Mouse (Mus musculus) heart, postnatal 14 days (tissue): ENCODE data around the gene Txlnb. TPM values are rescaled to one million over a fixed set of nuclear protein-coding genes. Genes with fewer than 3 reads are reported as not detected.
A peak's percentile ranks its signal among the peaks of the same experiment; 100 is the strongest.
"Not testable (repeated sequence)": the region's sequence is repeated elsewhere in the genome, so short reads cannot be mapped to it uniquely, and the experiment has no call there.

Source experiments
- DNase-seq, 2 experiments: peaks; one replicate each; pipeline ENCODE4 v3.0.0; 2021 to 2022
- intact Hi-C: fragments of 180-260 bp; cut with DNase I; formaldehyde crosslinking; loops from one replicate; pipeline ENCODE4 v1.15.1; 2025
- total RNA-seq, 2 experiments: library from RNA; stranded (reverse); gene quantifications; 2 replicates each; pipeline ENCODE4 v1.2.3; 2021

Gene Txlnb
- total RNA-seq, 2 experiments from 2014 or later: 179 to 200 TPM

DNA sequence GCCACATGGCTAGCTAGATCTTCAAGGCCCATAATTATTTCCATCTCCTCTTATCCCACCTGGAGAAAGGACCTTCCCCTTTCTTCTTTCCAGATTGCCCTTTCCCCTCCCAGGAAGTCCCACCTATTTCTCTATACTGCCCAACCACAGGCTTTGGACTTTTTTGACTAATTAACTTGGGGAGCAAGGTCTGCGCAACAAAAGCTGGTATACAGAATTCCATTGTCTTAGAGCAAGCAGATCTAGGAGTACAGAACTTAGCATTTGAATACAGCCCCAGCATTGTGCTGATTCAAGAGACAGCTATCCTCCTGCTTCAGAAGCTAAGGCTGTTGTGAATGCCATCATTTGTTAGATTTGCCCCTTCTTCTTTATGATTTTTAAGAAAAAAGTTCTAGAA lies 12.5 kb downstream of the Txlnb start:
- intact Hi-C loops: no loop called here

DNA sequence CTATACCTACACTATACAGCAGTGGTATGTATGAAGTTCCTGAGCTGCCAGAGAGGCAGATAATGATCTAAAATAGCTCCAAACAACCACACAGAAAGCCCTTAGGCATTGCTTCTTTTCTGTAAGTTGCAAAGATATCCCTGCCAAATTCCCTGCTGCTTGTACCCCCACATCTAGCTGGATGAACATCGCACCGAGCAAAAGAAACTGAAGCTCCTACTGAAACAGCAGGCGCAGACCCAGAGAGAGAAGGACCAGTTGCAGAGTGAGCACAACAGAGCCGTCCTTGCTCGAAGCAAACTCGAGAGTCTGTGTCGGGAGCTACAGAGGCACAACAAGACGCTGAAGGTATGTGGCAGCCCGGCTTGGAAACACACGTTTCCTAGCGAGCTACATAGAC lies 19.0 kb downstream of the Txlnb start:
- intact Hi-C loops: no loop called here
- no peak for DNase-seq

More for the DNA sequence above, 12.5 kb downstream of the Txlnb start:
- DNase-seq: no peak

DNA sequence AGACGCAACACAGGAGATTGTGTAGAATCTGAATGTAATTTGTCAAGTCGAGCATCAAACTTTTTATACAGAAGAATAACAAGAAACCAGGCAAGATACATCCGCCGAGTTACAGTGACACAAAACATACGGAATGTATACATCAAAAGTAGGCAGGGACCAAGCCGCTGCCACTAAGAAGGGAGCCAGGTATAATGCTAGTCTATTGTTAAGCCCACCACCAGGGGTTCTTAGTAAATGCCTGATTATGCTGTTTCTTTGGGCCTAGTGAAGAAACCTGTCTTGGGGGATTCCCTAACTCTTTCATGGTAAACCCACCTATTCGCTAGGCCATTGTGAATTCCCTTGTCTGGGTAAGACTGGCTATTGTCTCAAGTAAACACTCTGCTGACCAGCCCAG lies 24.4 kb downstream of the Txlnb start:
- intact Hi-C loops, DNase-seq: not testable (repeated sequence)

DNA sequence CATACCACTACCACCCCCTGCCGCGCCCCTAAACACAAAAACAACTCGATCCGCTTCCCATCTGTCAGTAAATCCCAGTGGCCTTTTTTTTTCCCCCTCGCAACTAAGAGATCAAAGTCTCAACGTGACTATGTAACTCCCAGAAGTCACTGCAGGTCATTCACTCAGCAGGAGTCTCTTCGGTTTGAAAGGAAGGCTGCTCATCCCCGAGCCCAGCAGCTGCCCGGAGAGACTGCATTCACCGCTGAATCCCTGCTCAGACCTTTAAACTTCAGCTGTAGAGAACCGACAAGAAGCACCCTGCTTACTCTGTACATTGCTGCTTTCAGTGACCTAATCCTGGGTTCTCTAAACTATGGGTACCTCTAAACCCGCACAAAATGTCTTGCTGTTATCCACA lies 31.4 kb downstream of the Txlnb start:
- intact Hi-C loops: no loop called here
- DNase-seq: no peak

DNA sequence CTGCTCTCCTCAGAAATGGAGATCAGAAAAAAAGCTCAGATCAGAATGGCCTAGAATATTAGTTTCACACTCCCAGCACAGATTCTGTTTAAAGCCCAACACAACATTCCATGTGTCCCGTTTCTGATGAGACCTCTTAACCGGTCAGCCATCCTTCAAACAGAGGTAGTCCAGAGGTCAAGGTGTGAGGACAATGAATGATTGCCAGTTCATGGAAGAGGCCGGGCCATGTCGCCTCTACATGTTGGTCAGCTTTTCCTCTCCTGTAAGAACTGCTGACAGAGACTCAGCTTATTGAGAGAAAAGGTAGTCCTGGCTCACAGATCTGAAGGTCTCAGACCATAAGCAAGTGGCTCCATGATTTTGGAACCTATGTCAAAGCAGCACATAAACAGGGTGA lies 33.2 kb downstream of the Txlnb start:
- no peak for DNase-seq
- intact Hi-C loops: no loop called here

DNA sequence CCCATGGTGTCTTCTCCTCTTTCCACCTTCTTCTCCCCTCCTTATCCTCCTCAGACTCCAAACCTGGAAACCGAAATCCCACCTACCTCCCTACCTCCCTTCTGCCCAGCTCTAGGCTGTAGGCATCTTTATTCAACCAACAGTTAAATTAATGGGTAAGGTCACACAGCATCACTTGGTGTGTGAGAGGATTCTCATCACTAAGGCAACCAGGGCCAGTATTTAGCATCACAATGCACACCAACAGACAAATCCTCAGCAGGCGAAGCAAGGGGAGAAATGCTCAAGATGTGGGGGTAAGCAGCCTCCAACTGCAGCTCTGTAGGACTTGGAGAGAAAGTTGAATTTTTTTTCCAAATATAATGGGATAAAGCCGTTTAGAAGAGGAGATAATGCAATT lies 35.0 kb downstream of the Txlnb start:
- intact Hi-C loops: no loop called here
- no peak for DNase-seq

DNA sequence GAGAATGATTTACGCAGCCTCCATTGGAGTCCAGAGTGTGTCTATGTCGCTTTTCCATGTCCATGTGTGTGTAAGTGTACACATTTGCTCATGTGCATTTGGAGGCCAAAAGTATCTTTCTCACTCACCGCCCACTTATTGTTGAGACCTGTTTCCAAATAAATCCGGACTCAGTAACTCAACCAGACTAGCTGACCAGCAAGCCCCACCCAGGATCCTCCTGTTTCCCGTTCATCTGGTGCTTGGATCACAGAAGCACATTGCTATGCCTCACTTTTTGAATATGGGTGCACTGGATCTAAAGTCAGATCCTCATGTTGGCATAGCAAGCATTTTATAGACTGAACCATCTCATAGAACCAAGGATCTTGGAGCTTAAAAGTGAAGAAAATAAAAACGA lies 39.0 kb downstream of the Txlnb start:
- intact Hi-C loops: loop anchor here (5.0 kb wide), 1 partner anchor 38 kb away; the partner anchor contains the start of gene Txlnb
- DNase-seq: no peak

DNA sequence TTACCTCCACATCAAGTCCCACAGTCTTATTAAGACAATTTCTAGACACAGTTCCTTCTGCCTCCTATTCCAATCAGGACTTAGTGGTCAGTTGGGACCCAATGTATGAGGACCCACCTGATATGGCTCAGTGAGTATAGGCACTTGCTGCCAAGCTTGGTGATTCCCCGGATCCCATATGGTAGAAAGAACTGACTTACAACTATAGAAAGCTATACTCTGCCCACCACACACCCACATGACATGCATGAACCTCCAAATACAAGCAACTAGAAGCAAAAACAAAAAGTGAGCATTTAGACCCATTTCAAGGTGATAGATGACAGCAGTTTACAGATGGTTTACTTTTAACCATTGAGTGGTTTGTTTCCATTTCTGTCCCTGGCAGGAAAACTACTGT lies 40.2 kb downstream of the Txlnb start:
- DNase-seq: no peak
- intact Hi-C loops: loop anchor here (5.0 kb wide), 1 partner anchor 39 kb away; the partner anchor contains the start of gene Txlnb

DNA sequence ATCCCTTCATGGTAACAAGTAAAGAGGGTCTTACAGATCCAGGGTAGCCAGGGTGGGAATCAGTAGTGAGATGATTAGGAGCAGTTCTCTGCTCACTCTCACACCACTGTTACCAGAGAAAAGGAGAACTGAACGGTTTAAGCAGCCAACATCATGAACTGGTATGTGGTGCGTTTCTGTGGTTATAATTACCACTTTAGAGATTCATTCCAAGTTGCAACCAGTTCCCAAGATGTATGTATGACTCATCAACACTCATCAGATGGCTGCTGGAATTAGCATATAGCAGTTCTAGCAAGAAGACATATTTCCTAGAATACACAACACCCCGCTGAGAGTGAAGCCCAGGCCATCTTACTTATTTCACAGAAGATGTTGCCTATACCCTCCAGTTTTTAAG lies 46.0 kb downstream of the Txlnb start:
- DNase-seq: no peak
- intact Hi-C loops: no loop called here

DNA sequence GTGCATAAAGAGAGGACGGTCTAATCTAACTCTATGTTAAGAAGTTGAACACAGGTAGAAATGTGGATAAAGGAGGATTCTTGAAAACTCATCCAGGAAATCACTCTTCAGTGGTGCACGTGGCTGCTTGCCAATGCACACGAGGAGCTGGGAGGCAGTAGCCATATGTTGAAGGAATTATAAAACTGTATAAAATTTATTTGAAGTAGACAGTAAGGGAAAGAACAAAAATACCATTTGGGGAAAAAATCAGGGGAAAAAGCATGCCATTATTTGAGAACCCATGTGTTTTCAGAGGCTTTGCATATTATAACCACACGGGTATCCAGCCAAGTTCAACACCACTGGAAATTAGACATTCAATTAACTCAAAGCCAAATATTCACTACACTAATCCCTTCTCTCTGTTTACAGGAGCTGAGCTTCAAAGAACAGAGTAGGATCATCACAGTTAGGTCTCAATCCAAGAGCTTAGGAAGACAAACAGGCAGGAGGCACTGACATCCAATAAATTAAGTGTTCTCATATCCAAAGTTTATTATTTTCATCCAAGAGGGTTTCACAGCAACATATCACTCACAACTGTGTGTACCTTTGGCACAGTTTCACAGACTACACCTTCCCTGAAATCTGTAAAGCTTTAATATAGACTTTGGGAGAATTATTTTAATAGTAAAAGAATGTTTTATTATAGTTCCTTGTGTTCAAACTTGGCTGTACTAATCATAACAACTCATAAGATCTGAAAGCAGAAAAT lies 48.9 kb downstream of the Txlnb start:
- intact Hi-C loops: no loop called here
- DNase-seq: no peak

DNA sequence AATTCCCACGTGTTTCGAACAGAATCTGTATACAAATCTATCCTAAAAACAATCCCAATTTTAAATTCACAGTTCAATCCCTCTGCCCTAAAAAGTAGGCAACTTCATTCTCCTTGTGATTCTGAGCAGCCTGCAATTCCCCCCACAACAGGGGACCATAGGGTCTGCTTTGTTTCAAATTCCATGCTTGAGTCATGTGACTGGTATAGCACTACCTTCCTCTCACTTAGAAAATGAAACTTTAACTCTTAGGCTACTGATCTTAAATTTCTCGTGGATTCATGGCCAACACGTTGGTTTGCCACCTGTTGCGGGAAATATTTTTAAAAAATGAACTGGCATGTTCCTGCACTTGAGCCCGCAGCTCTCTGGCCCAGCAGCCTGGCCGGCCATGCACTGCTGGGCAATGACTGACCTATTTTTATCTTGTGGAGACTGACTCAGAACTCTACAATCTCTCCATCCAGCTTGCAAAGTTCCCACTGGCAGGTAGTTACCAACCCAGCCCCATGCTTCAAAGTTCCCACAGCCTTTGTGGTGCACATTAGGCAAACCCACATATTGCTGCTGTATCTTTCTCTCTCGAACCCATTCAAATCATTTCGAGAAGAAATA lies 61.7 kb downstream of the Txlnb start:
- intact Hi-C loops: no loop called here
- DNase-seq: no peak

DNA sequence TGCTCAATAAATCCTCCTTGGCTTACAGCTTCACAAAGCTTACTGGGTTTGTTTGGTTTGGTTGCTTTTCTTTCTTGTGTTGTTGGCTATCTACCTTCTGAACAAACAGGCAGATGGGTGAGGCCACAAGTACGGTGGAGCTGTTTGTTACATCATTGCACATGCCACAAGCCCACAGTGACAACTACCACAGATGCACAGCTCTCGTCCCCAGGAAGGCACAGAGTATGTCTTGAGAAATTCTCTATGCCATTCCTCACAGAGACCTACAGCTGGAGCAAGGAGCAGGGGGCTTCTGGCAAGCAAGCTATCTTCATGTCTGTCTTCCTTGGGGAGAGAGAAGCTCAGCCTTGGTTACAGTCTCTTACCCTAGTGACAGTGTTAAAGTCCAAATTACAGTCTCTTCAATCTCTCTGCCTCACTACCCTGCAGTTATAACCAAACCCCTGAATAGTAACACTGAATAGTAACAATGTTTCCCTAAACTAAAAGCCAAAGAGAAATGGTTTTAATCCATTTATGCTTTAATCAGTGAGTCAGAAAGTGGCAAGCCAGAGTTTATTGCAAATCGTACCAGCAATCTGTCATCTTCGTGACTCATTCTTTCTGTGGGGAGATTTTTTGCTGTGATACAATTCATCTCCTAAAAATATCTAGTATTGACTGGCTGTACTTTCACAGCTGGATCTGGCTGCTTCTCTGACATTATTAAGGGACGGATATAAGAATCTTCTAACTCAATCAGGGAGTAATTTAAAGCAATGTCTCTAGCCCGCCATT lies 64.9 kb downstream of the Txlnb start:
- no peak for DNase-seq
- intact Hi-C loops: no loop called here

DNA sequence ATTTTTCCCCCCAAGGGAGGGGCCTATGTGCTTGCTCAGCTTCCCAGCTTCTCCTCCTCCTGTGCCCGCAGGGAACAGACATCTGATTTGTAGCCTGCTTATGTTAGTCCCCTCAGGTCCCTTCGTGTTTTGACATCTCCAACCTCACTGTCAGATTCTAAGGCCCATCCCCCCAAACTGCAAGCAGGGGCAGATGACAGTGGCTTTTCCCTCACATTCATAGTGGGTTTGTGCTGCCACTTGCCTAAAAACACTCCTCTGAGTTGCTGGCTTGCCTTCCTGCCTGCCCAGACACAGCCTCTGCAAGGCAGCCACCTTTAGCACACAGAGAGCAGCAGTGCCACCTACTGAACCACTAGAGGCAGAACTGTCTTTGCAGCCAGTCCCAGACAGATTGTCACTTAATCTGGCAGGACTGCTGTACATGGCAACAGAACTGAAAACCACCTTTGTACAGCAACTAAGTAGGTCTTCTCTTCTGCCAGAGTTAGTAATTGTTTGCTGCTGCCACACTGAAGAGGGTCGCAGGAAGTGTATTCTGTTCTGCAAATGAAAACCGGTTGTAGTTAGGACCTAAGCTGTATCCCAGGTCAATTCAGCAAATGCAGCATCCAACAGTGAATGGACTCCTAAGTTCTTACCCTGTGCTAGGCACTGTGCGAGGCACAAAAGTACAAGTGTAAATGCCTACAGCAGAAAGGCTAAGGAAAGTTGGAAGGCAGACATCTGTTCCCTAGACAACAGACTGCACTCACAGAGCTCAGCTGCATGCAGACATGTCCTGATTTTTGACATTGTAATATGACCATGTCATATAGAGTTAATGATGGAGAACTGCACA lies 74.0 kb downstream of the Txlnb start:
- intact Hi-C loops: loop anchor here (1.0 to 10.0 kb wide), 3 partner anchors 73 to 1235 kb away; partner anchors contain the start of gene Txlnb
- DNase-seq: peak; percentile 68 to 71

DNA sequence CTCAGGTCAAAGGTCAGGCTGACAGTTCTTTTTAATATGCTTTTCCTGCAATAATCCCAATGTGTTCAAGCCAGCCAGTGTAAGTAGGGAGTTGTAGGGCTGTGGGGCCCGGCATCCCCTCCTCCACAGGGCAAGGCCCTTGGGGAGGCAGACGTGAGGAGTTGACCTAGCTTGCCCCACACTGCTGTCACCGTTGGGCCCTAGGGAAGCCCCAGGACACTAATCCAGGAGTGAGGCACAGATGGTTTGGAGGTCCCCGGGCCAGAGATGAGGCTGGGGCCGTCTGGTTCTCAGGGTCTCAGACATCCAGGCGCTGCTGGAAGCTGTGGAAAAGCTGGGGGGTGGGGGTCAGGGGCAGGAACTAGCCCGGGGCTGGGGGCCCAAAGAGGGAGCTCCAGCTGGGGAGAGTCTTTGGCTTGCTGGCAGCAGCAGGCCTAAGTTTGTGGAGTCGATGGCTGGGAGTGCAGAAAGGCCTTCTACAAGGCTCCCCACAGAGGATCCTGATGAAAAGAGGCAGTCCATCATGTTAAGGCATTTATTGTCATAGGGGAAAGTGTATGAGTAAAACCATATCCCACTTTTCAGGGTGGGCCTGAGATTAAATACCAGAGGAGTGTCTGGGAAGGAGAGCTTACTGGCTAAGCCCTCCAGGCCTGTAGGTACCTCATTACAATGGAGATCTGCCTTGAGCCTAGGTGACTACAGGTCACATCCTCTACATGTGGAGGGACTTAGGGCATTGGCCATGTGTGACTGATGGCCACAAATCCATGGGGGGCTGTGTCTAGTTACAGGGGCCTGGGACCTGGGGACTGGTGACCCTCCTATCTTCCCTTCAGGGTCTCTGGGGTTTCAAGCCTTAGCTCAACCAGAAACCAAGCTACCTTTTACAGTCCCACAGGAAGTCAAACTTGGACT lies 82.2 kb downstream of the Txlnb start:
- DNase-seq: no peak
- intact Hi-C loops: loop anchor here (5.0 to 10.0 kb wide), 2 partner anchors 319 to 1243 kb away; no protein-coding TSS in a partner anchor

DNA sequence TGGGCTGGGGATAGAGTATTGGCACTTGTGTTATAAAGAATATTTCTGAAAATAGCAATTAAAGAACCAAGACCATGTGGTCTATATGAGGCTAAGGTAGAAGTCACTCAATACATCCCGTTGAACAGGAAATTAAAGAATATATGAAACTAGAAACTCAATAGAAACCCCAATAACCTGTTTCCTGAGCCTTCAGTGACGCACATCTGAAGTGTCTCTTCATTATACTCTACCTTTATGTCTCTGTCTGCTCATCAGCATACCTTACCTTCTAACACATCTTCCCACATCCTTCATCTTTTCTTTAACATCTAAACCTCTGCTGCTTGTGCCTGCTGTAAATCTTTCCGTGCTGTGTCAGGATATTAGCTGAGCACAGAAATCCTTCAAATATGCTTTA lies 84.0 kb downstream of the Txlnb start:
- intact Hi-C loops: no loop called here
- no peak for DNase-seq

DNA sequence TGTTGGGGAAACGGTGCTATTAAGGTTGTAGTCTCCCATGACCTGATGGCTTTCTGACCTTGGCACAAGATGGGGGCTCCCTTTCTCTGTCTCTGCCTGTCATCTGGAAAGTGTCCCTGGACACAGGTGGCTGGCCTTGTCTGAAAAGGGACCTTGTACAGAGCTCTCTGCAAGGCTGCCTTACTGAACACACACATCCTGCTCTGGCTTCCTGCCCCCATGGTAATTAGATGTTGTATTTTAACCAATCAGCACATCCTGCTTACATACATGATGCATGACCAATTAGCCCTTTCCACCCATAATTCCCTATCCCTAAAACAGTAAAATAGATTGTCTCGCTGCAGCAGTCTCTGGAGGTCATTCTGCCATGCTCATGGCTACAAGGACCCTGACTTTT lies 84.7 kb downstream of the Txlnb start:
- DNase-seq: no peak
- intact Hi-C loops: no loop called here
